In the genomic region with DNA sequence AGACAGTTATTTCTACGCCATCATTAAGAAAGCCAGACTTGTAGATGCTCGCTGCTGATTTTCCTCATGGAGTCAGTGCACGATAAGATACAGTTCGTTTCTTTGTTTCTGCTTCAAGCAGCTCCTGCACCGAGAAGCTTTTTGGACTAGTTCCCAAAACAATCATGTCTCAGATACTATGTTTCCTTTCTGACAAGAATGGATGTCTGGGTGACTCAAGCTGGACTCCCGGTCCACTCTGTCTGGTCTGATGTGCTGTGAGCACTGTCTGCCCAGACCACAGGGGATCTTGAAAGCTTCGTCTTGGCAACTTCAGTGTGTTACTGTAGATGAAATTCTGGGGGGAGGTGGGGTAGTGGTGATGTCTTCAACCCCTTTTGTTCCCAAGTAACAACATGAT, we compare ENCODE assay signal across 21 mouse cellular contexts.
A peak's percentile ranks its signal among the peaks of the same experiment; 100 is the strongest.
DNase-seq lines count a peak whose midpoint lies in the region; ATAC-seq lines count a peak whose summit lies in the region.
"Had no signal": no experiment of that assay in that cellular context is flagged by ENCODE, and none has a peak within 500 bp of the region (broad histone marks: within the 10 kb centered on the region; RNA-seq: fewer than 3 reads in every experiment).

No protein-coding gene starts in this region.

- no peak overlapping the region for H3K27ac ChIP-seq in intestine, embryonic 16.5 days (ENCODE audit: low read length)
- H3K27ac ChIP-seq: heart, embryonic 13.5 days; limb, embryonic 12.5 days; liver, embryonic 13.5 days; midbrain, embryonic 15.5 days had no signal

- intact Hi-C loops in heart, postnatal 14 days (cut with DNase I), result no loop called here

- no peak overlapping the region for H3K9ac ChIP-seq in intestine, embryonic 16.5 days (ENCODE audit: low read depth, low read length)
- H3K9ac ChIP-seq: heart, embryonic 13.5 days; limb, embryonic 12.5 days; liver, embryonic 13.5 days; midbrain, embryonic 15.5 days had no signal

- H3K4me2 ChIP-seq in intestine, embryonic 16.5 days (ENCODE audit: low read depth, low read length), result no peak overlapping the region
- H3K4me2 ChIP-seq: heart, embryonic 13.5 days; limb, embryonic 12.5 days; liver, embryonic 13.5 days; midbrain, embryonic 15.5 days had no signal

- H3K4me3 ChIP-seq in intestine, embryonic 16.5 days (ENCODE audit: low read length), result no peak overlapping the region
- H3K4me3 ChIP-seq: heart, embryonic 13.5 days; limb, embryonic 12.5 days; liver, embryonic 13.5 days; midbrain, embryonic 15.5 days had no signal

- peak; percentile 78 for DNase-seq in heart, adult 11 months
- no peak for DNase-seq in heart, postnatal 14 days
- peak; percentile 38 for DNase-seq in lung, postnatal 10 days
- DNase-seq in lung, adult 18-20 months, result no peak
- DNase-seq in adrenal gland, postnatal 10 days, result peak; percentile 7
- DNase-seq in fibroblast of lung, adult 2 months (ENCODE audit: low read depth), result peak; percentile 5
- DNase-seq: cerebellum, adult 8-10 months; heart, postnatal 4 days; kidney, adult 8-10 months; layer of hippocampus, postnatal 36 days; liver, embryonic 13.5 days; retina, postnatal 1 day; right cerebral cortex, postnatal 4 days; thymus, postnatal 4 days had no signal

- H3K36me3 ChIP-seq in intestine, embryonic 16.5 days (ENCODE audit: control insufficient read depth, insufficient read depth, low read length), result no peaks in the 10 kb centered on the region
- H3K36me3 ChIP-seq: G1E; heart, embryonic 13.5 days; limb, embryonic 12.5 days; liver, embryonic 13.5 days; midbrain, embryonic 15.5 days had no signal

- peaks cover 7% of the 10 kb centered on the region; the same call in 1 of the 2 replicates for H3K4me1 ChIP-seq in intestine, embryonic 16.5 days (ENCODE audit: control insufficient read depth, insufficient read depth, low read length)
- H3K4me1 ChIP-seq: limb, embryonic 12.5 days; liver, embryonic 13.5 days; midbrain, embryonic 15.5 days had no signal

- no peaks in the 10 kb centered on the region for H3K9me3 ChIP-seq in intestine, embryonic 16.5 days (ENCODE audit: control insufficient read depth, low read length)
- H3K9me3 ChIP-seq: G1E; heart, embryonic 13.5 days; limb, embryonic 12.5 days; liver, embryonic 13.5 days; midbrain, embryonic 15.5 days had no signal

- H3K27me3 ChIP-seq in intestine, embryonic 16.5 days (replicated peaks; ENCODE audit: control insufficient read depth, insufficient read depth, low read length), result no peaks in the 10 kb centered on the region
- H3K27me3 ChIP-seq: heart, embryonic 13.5 days; limb, embryonic 12.5 days; liver, embryonic 13.5 days; midbrain, embryonic 15.5 days had no signal

- no peak for ATAC-seq in intestine, embryonic 16.5 days
- no peak for ATAC-seq in erythroid progenitor cell, adult 5-6 weeks (replicated peaks; ENCODE audit: low FRiP score, poor library complexity, severe bottlenecking)
- ATAC-seq: CD4-positive, CD25-positive, alpha-beta regulatory T cell, adult 4 months; midbrain, embryonic 15.5 days had no signal

- 58% methylated on average over 7 of the region's 7 CpGs for WGBS in intestine, embryonic 16.5 days

Comparison
In these comparisons a context has a peak if more than half of its experiments do, and no peak if none do; other contexts are left out.
1. DNase-seq: peak in heart, adult 11 months (single experiment), lung, postnatal 10 days (single experiment), adrenal gland, postnatal 10 days (single experiment) and fibroblast of lung, adult 2 months (single experiment); none in heart, postnatal 14 days (0 of 2) and lung, adult 18-20 months (0 of 2).